Mouse (Mus musculus) mouse embryonic stem cell (cell line): ENCODE data around the gene Pdgfra.

Source experiments
- in situ Hi-C, 2 experiments: fragments of 300-500 bp; cut with MboI; formaldehyde crosslinking; loops; 1 replicate in 1 of 2; 3 replicates in 1 of 2; pipeline ENCODE4 v1.14.3; 2019 to 2020; ENCODE audit warnings: low sequenced_read_pairs in 2 of 2, low pct_unique_long_range_greater_than_20kb in 1 of 2, mixed read lengths in 1 of 2; ENCODE audit not compliant: unreplicated experiment in 1 of 2

The Pdgfra gene

DNA sequence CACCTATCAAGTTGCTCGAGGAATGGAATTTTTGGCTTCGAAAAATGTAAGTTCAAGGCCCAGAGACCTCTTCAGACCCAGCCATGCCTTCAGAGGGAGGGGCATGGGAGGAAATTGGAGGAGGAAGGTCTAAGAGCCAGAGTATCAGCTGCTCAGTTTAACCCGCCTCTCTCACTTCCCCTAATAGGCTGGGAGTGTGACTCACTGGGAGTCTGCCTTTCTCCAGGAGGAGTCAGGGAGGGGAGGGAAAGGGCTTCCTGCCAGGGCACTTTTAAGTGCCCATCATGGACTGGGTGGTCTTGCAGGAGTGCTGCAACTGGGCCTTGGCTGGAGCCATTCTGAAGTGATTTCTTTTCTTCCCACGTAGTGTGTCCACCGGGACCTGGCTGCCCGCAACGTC lies 33.5 kb downstream of the Pdgfra start:
- in situ Hi-C loops, result no loop called here

DNA sequence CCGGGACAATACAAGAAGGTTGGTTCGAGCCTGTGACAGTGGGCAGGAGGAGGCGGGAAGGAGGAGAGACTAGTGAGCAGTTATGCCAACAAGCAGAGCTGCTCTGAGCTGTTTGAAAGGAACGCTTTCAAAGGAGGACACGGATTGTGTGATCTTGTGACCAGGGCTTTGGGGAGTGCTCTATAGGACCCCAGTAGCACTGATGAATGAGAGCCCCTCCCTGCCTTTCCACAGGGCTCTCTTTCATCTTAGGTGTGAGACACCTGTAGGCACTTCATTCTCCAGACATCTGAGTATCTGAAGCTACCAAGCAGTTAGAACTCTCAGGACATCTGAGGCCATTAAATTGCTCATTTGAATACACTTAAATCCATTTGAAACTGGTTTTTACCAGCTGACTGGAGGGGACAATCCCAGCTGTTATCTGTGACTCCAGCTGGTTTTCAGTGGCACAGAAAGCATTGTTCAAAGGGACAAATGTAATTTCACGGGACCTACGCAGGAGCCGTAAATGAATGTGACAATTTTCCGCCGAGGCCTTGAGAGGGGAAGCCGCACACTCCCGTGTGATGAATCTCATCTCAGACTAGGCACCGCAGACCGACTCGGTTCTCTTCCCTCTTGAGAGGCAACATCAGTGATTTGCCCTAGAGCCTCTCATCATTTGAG lies 37.4 kb downstream of the Pdgfra start:
- in situ Hi-C loops, result no loop called here

DNA sequence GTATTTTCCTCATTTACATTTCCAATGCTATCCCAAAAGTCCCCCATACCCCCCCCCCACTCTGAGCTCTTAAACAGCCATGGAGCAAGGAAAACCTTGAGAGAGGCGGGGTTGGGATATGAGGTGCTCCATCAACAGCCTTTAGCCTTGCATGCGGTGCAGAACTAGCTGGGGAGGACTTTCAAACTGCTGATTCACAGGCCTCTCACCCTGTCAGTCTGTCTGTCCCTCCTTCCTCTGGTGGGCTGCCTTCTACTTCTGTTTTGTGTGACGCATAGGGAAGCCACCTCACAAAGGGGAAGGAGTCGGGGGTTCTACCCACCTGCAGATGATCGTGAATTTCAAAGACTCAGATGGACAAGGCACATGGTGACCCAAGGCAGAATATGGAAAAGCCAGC lies 41.0 kb downstream of the Pdgfra start:
- in situ Hi-C loops, result no loop called here

DNA sequence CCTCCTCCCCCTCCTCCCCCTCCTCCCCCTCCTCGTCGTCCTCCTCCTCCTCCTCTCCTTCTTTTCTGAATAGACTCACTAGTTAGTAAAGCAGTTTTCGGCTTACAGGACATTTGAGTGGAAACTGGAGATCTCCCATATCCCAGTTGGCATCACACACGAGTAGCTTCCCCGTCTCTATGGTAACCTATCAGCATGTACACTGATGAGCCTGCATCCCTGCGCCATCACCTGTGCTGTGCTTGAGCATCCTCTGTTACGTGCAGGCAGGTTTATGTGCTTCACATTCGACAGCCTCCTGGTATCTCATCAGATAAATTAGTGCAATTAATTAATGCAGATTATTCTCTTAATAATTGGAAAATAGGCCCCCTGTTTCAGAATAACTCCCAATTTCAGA lies 46.3 kb downstream of the Pdgfra start:
- in situ Hi-C loops, result no loop called here

DNA sequence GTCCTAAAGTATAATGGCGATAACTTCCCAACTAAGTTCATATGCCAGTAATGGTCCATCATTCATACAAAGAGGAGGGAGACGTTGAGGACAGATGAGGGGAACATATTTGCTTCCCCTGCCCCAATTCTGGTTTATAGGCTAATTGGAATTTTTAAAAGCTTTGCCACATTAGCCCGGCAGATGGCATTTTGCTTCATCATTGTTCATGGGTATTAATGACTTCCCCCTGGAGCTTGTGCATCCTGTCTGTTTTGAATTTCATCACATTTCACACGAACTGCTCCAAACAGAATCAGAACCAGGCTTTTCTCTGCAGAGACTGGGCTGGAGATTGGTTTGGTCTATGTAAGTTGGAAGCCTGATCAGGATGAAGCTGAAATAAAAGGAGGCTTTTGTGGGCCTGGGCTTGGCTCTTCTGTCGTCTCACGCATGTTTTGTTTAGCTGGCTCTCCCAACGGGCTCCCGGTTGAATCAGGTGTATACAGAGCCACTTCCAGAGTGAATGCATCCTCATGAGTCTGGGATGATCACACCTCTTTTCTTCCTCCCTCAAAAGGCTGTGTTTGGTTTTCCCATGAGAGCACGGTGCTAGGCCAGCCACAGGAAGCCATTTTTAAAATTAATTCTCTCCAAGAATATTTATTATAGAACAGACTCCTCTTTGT lies 47.7 kb downstream of the Pdgfra start:
- in situ Hi-C loops, result loop anchor here (10.0 to 25.0 kb wide), 4 partner anchors 175 to 912 kb away; no protein-coding TSS in a partner anchor

DNA sequence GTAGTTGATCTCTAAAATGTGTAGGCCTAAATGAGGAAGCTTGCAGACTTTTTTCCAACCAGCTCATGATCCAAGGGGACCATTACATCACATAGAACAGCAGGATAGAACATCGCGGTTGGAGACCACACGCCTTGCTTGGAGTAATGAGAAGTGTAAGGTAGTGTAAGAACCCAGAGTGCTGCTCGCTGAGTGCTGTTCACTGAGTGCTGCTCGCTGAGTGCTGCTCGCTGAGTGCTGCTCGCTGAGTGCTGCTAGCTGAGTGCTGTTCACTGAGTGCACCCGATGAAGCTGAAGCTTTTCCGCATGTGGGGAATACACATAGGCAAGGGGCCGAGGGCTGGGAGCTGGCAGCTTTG lies 48.3 kb downstream of the Pdgfra start:
- in situ Hi-C loops, result loop anchor here (10.0 to 25.0 kb wide), 4 partner anchors 174 to 912 kb away; no protein-coding TSS in a partner anchor

DNA sequence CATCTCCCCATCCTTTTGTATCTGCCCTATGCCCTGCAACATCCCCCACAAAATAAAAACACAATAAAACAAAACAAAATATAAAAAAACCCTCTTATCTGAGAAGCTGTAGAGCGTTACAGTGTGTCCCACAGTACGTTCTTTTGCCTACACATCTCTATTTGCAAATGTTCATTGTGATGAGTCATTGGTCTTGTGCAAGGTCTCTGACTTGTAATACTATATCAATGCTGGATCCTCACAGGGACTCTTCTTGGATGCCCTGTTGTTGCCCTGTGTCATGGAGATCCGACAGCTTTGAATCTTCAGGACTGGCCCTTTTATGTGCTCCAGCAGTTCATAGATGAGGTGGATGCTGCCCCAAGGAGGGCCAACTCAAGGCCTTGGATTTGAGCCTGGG lies 55.8 kb downstream of the Pdgfra start:
- in situ Hi-C loops, result loop anchor here (10.0 to 25.0 kb wide), 4 partner anchors 167 to 904 kb away; no protein-coding TSS in a partner anchor

DNA sequence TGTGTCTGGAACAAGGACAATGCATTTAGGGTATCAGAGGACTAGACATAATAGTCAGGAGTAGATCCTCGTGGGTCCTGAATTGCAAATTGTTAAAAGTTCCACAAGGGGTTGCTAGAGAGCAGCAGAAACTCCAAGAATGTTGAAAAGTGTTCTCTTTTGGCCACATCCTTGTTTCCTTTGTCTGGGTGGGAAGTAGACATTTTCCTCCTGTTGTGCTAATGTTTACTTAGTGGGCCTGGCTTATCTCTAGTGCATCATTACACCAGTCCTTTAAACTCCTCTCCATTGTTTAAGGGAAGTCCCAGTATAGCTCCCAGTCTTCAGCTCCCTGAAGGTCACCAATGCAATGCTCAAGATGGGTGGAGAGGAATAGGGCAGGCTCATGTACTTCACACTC lies 57.9 kb downstream of the Pdgfra start:
- in situ Hi-C loops, result loop anchor here (10.0 to 25.0 kb wide), 4 partner anchors 165 to 902 kb away; no protein-coding TSS in a partner anchor

DNA sequence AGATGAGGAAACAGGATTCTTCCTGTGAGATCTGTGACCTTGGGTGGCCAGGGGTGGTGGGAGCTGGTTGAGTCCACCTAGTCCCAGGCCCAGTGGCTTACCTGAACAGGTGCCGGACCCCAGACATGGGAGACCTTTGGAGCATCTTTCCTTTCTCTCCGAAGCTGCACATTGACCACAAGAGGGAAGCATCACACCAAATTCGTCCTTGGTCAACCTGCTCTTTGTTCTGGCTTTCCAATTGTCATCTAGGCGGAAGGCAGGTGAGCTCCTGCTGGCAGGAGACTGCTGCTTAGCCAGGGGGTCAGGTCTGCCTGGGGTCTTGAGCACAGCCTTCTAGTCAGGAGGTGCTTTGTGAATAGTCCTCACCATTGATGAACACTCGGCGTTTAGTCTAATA lies 62.4 kb downstream of the Pdgfra start:
- in situ Hi-C loops, result loop anchor here (25.0 kb wide), 2 partner anchors 523 to 898 kb away; no protein-coding TSS in a partner anchor

DNA sequence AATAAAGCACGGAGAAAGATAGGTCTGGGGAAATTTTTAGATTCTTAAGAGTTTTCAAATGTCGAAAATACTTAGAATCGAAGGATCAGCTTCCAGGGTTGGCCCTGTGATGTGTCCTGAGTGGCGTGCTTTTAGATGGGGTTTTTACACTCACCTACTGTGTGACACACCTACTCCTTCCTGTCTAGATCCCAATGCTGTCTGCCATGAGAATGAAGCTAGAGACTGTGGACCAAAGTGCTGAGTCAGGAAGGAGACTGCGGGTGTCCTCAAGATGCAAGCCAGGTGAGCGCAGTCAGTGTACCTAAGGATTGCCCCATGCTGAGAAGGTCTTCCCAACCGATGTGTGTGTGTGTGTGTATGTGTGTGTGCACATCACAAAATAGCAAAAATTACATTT lies 62.8 kb downstream of the Pdgfra start:
- in situ Hi-C loops, result loop anchor here (25.0 kb wide), 2 partner anchors 522 to 897 kb away; no protein-coding TSS in a partner anchor

DNA sequence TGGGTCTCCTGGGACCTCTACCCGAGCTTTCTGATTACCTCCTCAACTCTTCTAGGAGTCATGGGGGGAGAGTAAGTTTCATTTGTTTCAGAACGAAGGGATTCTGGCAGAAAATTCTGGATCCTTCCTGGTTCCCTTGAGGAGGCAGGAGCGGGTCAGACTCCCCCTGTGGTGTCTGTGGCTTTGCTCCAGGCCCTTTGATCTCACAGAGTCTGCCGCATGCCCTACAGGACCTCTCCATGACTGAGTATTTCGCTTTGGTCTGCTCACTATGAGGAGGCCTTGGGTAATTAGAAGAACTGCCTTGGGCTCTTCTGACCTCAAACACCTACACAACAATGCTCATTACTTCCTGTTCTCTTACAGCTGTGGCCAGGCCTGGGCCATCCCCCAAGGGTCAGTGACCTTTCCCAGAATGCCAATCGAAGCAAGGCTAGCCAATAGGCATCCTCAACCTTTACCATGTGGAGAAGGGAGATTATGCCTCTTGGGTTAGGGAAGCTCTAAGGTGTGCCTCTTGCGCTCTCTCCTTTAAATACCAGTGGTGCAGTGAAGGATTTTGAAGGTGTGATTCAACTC lies 63.7 kb downstream of the Pdgfra start:
- in situ Hi-C loops, result loop anchor here (25.0 kb wide), 2 partner anchors 522 to 897 kb away; no protein-coding TSS in a partner anchor

DNA sequence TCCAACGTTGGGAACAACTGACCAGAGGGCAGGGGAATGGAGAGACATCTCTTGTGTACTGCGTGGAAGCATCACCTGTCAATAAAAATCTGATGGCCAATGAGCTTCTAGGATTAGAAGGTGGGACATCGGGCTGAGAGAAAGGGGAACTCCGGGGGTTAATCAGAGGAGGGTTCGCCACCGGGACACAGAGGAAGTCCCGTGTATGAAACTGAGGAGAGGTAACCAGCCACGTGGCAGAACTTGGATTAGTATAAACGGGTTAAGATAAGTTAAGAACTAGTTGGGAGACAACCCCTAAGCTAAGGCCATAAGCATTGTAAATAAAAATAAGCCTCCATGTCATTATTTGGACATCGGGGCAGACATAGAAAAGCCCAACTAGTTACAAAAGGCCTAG lies 69.5 kb downstream of the Pdgfra start:
- in situ Hi-C loops, result loop anchor here (25.0 kb wide), 2 partner anchors 516 to 891 kb away; no protein-coding TSS in a partner anchor

DNA sequence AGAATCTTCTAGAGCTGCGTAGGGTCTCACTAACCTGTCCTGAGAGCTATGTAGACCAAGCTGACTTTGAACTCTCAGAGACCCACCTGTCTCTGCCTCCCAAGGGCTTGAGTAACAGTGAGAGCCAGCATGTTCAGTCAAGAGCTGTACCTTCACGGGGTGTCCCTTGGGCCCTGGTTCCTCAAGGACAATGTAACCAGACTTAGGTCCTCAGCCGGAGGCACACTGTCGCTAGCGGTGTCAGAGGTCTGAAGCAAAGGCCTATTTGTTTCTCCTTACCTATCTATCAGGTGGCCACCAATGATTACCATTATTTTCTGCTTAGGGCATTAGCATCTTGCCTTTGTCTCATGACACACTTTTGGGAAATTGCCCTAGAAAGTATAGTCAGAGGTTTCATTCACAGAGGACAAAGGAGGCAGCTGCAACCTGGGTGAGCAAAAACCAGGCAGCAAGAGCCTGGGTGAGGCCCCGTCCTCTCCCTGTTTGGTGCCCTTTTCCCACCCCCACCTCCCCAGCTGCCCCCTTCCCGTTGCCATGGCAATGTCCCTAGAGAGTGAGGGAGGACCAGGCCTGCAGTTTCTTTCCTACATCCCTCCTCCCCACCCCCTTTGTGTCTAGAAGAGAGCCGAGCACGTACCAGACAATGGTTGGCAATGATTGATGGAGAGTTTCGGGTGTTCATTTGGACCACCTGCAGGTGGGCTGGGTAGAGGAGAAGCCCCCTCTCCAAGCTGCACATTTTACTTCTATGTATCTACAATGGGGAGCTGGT lies 70.6 kb downstream of the Pdgfra start:
- in situ Hi-C loops, result loop anchor here (25.0 kb wide), 2 partner anchors 515 to 890 kb away; no protein-coding TSS in a partner anchor

DNA sequence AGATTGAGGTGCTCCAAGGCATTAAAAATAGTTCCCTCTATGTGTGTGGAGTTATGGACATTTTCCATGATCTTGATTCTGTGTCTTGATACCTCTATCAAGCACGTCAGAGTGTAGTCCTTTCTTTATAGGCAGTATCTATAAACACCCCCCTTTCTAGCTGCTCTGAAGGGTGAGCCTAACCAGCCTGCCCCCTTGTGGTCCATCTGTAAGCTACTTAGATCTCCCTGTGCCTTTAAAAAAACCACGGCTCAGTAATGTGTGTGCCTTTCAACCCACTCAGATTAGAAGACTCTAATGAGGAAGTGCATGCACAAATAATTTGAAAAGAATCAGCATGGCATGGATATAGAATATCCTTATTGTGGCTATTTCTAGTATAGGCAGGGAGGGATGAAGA lies 86.3 kb downstream of the Pdgfra start:
- in situ Hi-C loops, result no loop called here

DNA sequence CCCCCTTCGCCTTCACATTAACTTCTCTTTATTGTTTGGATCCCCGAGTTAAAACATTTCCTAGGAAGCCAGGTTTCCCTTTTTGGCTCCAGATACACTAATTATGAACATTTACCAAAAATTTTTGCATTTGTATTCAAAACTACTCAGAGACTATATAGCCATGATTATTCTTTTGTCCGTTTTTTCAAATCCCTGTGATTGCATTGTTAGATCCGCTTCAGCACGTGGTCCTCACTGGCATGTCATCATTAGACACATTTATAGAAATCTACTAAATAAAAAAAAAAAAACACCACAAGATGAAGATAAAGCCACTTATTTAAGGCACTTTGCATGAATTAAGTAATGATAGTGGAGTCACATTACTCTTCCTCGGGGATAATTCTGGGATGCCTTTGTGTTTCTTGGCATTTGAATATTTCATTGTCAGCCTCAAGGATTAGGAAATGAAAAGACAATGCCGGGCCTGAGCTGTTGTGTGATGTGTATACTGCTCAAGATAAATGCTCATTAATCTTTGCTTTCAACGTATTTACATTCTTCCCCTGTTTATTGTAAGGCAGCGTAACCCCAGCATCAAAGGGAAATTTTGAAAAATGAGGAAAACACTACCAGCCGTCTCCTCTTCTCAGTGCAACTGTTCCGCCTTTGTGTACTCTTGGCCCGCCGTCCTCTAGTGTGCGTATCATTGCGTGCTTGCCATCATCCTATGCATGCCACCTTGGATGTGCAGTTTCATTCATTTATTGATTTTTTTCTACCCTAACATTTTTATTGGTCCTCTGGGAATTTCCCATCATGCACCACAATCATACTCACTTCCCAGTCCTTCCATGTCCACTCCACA lies 87.1 kb downstream of the Pdgfra start:
- in situ Hi-C loops, result no loop called here

DNA sequence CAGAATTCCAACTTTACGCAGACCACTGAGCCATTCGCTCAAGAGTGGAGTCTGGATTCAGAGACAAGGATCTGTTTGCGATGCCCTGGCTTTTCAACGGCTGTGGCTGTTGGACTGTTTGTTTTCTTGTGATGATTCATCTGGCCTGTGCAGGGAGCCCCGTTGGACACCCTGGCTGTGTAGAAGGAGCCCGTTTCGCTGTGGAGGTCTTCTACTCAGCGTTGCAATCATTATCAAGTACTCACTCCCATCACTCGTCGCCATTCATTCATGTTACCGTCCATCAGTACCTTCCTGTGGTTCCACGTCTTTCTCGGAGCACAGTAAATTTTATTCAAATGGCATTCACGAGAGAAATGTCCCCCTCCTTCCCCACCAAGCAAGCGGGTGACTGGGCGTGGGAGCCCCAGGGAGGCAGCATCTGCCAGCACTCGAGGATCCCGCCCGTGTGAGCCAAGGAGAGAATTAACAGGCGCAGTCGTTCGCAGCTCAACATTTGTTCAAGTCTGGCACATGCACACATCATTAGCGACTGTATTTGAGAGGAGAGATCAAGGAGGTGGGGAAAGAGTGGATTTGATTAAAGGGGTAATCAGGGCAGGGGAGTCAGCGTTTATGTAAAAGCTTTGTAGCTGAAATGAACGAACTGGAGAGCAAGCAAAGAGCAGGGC lies 95.1 kb downstream of the Pdgfra start:
- in situ Hi-C loops, result no loop called here
